Mouse (Mus musculus): Measurements from ENCODE around the gene Gm20403. TPM values are rescaled to one million over a fixed set of nuclear protein-coding genes. Genes with fewer than 3 reads are reported as not detected.

The Gm20403 gene
- polyA plus RNA-seq, 1 experiment from 2014 or later: not detected

DNA sequence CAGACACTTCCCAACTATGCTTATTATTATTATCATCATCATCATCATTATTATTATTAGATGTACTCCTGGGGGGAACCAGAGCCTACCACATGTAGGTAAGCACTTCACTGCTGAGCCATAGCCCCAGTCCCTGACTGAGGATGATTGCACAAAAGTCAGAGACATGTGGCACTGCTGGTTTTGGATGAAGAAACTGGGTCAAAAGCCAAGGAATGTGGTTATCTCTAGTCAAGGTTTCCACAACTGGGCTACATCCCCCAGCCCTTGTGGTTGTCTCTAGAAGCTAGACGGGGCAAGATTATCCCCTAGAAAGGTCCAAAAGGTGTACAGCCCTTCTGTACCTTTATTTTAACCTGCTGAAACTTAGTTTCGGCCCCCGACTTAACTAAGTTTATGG is 6.5 kb upstream of the Gm20403 start:
- DNase-seq: no peak

DNA sequence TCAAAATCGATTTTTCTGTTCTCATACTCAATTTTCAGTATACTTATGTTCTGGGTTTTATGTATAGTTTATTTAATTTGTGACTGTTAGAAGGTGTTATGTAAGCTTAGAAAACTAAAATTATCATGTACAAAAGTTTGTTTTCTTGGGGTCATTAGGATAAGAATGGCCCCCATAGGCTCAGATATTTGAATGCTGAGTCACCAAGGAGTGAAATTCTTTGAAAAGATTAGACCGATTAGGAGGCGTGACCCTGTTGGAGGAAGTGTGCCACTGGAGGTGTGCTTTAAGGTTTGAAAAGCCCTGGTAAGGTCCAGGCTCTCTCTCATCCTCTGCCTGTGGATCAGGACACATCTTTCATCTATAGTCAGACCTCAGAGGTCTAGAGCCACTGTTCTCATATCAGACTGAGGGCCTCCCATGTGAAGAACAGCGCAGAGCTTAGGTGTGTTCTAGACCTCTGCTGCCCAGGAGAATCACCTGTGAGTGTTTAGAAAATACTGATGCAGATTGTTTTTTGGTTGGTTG is 2.1 kb upstream of the Gm20403 start:
- Histone ChIP-seq H3K9me3 (replicated peaks) (no peaks in the 10 kb centered on the region), H3K27me3 (no peaks in the 10 kb centered on the region), H3K27ac (no peak overlapping the region), H3K36me3 (peaks cover 1% of the 10 kb centered on the region; the same call in 1 of the 2 replicates), H3K4me2 (no peak overlapping the region), H3K4me1 (replicated peaks) (peaks cover 21% of the 10 kb centered on the region), H3K9ac (no peak overlapping the region), H3K4me3 (replicated peaks) (no peak overlapping the region)
- ATAC-seq (ENCODE audit: low read depth) (no peak), DNase-seq (no peak)
- WGBS (ENCODE audit: insufficient replicate concordance): 73% methylated on average over 4 of the region's 4 CpGs

More for the DNA sequence above, 6.5 kb upstream of the Gm20403 start:
- WGBS (ENCODE audit: insufficient replicate concordance): 63% methylated on average over 3 of the region's 3 CpGs
- no peak overlapping the region for H3K4me3 ChIP-seq (replicated peaks)
- no peaks in the 10 kb centered on the region for H3K9me3 ChIP-seq (replicated peaks)
- no peak for ATAC-seq (ENCODE audit: low read depth)
- H3K9ac ChIP-seq: no peak overlapping the region
- no peak overlapping the region for H3K4me2 ChIP-seq
- H3K4me1 ChIP-seq (replicated peaks): peaks cover 16% of the 10 kb centered on the region
- H3K27ac ChIP-seq: no peak overlapping the region
- no peaks in the 10 kb centered on the region for H3K27me3 ChIP-seq
- no peaks in the 10 kb centered on the region for H3K36me3 ChIP-seq

DNA sequence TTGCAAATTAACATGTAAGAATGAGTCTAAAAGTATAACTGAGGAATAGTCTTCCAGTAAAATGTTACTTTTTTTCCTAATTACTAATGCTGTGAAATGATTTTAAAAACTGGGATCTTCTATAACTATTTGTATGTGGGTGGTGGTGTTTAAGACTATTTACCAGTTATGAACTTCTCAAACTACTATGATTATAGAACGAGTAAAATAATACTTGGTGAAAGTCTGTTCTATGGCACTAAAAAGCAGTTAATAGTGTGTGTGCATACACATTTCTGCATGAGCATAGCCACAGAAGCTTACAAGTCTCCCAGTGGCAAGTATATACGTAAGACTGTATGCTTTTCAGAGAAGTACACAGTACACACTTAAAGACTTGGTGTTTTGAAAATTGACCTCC is 827 bp upstream of the Gm20403 start:
- ATAC-seq (ENCODE audit: low read depth): no peak
- peak overlapping the region; percentile 37 for H3K4me2 ChIP-seq
- WGBS (ENCODE audit: insufficient replicate concordance): 75% methylated on average over 2 of the region's 2 CpGs

DNA sequence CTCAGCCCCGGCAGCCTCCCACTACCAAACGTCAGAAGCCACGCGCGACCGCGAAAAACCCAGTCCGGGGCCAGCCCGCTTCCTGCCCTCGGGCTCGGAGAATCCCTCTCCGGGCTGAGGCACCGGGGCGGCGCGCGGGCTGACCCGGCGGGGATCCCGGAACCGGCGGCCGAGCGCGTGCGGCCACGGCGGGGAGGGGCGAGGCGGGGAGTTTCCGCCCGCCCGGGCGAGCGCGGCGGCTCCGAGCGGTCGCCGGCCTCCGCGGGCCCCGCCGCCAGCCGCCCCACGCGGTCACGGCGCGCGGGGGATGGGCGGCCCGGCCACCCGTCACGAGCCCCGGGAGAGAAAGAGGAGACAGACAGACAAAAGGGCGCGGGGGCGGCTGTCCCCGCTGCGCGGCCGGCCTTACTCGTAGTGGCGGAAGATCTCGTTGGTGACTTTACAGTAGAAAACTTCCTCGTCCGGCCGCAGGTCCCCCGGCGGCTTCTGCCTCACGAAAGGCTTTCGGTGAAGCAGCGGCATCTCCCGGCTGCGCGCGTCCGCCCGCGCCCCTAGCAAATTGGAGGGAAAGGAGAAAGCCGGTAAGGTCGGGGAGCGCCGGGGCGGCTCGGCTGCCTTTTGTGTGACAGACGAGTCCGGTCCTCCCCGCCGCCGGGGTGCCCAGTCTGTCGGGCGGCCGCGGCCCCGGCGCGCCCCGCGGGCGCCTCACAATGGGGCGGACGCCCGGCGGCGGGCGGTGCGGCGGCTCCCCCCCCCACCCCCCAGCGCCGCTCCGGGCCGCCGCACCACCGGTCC is 875 bp downstream of the Gm20403 start:
- Histone ChIP-seq H3K9me3 (replicated peaks) (no peaks in the 10 kb centered on the region), H3K4me2 (peak overlapping the region; percentile 96), H3K4me1 (replicated peaks) (peaks cover 43% of the 10 kb centered on the region), H3K27me3 (no peaks in the 10 kb centered on the region), H3K4me3 (replicated peaks) (peak overlapping the region; percentile 93), H3K36me3 (peaks cover 19% of the 10 kb centered on the region), H3K9ac (peak overlapping the region; percentile 96), H3K27ac (peak overlapping the region; percentile 97)
- peak; percentile 44 for DNase-seq
- WGBS (ENCODE audit: insufficient replicate concordance): 1% methylated on average over 74 of the region's 117 CpGs
- peak; percentile 64 for ATAC-seq (ENCODE audit: low read depth)

More for the DNA sequence above, 827 bp upstream of the Gm20403 start:
- Histone ChIP-seq H3K27me3 (no peaks in the 10 kb centered on the region), H3K27ac (no peak overlapping the region), H3K9ac (no peak overlapping the region; the same call in 1 of the 2 replicates), H3K4me3 (replicated peaks) (peak overlapping the region; percentile 21; the same call in 1 of the 2 replicates), H3K36me3 (peaks cover 14% of the 10 kb centered on the region), H3K9me3 (replicated peaks) (no peaks in the 10 kb centered on the region), H3K4me1 (replicated peaks) (peaks cover 26% of the 10 kb centered on the region)
- no peak for DNase-seq

DNA sequence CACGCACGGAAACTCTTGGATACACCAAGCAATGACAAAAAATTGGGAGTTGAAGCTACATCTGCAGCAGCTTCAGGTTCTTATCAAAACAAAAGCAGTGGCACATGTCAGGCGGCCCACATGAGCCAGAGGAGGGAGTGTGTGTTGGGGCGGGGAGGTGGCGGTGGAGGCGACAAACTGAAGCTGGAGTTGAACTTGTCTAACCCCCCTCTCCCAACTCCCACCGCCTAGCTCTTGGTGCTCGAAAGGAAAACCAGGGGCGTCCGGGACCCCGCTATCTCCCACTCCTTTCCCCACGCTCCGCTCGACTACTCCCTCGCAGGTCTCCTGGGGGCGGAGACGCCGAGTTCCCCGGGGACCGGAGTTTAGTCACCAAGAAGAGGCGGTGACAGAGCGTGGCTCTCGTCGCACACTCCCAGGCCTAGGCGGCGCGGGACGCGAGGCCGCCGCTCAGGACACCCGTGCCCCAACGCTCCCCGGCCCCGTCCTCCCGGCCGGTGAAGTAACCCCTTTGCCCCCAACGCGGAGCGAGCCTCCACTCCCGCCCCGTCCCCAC is 1.6 kb downstream of the Gm20403 start:
- WGBS (ENCODE audit: insufficient replicate concordance): 1% methylated on average over 42 of the region's 42 CpGs
- ATAC-seq (ENCODE audit: low read depth): peak; percentile 81

DNA sequence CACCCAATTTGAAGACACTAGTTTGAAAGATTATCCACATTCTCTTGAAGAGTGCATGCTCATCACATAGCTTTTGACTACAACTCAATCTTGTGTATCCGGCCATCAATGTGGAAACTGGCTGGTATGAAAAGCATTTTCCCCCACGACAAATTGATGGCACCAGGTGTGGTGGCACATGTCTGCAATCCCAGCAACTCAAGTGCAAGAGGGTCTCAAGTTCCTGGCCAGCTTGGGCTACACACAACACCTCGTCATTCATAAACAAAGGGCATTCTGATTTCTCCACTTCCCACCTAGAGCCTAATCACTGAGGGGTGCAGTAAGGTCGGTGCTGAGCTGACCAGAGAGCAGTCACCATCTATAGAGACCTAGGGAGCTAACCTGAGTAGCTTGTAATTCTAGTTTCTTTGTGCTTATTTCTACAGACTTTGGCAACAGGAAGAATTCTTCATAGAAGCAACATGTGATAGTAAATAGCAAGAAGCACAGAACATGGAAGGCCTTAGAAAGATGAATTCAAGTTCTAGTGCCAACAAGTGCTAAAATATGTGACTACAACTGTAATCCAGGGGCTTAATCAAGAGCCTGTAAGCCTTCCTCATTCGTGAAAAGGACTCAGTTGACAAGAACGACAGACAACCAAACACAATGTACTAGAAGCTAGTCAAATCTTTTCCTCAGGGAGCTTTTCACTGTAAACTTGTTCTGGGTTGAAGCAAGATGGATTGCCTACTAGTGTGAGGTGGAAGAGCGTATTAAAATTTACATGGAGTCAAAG is 3.2 kb downstream of the Gm20403 start:
- 0 out of 2 replicates have a peak overlapping the region, but pooled peaks have one; percentile 8 for H3K9ac ChIP-seq
- no peaks in the 10 kb centered on the region for H3K9me3 ChIP-seq (replicated peaks)
- peaks cover 34% of the 10 kb centered on the region for H3K36me3 ChIP-seq
- H3K27me3 ChIP-seq: no peaks in the 10 kb centered on the region
- H3K27ac ChIP-seq: peak overlapping the region; percentile 51
- H3K4me3 ChIP-seq (replicated peaks): no peak overlapping the region
- 0 out of 2 replicates have a peak overlapping the region, but pooled peaks have one; percentile 20 for H3K4me2 ChIP-seq
- ATAC-seq (ENCODE audit: low read depth) (no peak), DNase-seq (no peak)
- 80% methylated on average over 7 of the region's 7 CpGs for WGBS (ENCODE audit: insufficient replicate concordance)
- H3K4me1 ChIP-seq (replicated peaks): peaks cover 56% of the 10 kb centered on the region

More for the DNA sequence above, 1.6 kb downstream of the Gm20403 start:
- Histone ChIP-seq H3K4me1 (replicated peaks) (peaks cover 50% of the 10 kb centered on the region), H3K9me3 (replicated peaks) (no peaks in the 10 kb centered on the region), H3K4me3 (replicated peaks) (peak overlapping the region; percentile 93), H3K36me3 (peaks cover 25% of the 10 kb centered on the region), H3K27ac (peak overlapping the region; percentile 97), H3K27me3 (no peaks in the 10 kb centered on the region), H3K4me2 (peak overlapping the region; percentile 96), H3K9ac (peak overlapping the region; percentile 96)
- DNase-seq: peak; percentile 77

DNA sequence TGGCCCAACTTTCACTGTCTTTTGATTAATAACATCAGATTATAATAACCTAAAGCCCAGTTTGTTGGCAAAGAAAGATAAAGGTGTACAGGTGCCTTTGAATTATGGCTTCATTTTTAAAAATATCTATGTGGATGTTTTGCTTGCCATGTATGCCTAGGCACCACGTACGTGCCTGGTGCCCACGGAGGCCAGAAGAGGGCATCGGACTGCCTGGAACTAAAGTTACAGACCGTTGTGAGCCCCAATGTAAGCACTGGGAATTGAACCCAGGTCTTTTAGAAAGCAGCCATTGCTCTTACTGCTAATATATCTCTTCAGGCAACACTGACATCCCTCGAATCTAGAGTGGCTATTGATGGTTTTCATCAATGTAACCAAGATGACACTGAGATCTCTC is 4.4 kb downstream of the Gm20403 start:
- DNase-seq (no peak), ATAC-seq (ENCODE audit: low read depth) (no peak)
- Histone ChIP-seq H3K36me3 (peaks cover 36% of the 10 kb centered on the region), H3K27ac (peak overlapping the region; percentile 37), H3K9me3 (replicated peaks) (no peaks in the 10 kb centered on the region), H3K4me2 (no peak overlapping the region), H3K27me3 (no peaks in the 10 kb centered on the region), H3K9ac (0 out of 2 replicates have a peak overlapping the region, but pooled peaks have one; percentile 1), H3K4me1 (replicated peaks) (peaks cover 53% of the 10 kb centered on the region), H3K4me3 (replicated peaks) (no peak overlapping the region)
- 82% methylated on average over 6 of the region's 6 CpGs for WGBS (ENCODE audit: insufficient replicate concordance)

DNA sequence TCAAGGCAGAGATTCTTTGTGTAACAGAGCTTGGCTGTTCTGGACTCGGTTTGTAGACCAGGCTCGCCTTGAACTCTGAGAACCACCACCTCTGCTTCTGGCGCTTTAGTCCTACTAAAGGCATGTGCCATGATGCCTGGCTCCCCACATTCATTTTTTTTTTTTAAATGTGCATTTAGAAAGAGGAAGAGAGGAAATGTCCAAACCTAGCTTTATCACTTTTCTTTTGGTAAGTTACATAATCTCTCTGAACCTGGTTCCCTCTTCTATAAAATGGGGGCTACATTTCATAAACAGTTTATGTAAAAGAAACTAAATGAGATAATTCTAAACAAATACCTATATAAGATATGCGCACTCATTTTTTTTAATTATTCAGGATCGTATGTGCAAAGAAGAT is 5.4 kb downstream of the Gm20403 start:
- Histone ChIP-seq H3K27me3 (no peaks in the 10 kb centered on the region), H3K9ac (peak overlapping the region; percentile 41; the same call in 1 of the 2 replicates)
- no peak for ATAC-seq (ENCODE audit: low read depth)

DNA sequence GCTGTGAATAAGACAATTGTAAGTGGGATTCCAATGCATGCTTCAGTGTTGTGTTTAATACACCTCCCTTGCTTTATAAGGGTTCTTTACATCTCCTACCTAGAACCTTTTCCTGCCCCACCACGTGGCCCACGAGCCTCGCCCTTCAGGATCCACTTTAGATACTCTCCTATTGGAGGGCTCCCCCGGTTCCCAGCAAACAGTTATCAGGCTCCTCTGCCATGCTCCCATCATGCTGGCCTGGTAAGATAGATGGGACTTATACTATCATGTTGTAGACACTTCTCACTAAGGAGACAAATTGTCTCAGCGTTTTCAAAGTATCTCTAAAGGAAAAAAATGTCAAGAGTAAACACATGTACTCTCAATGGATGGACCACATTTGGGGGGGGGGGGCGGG is 5.8 kb downstream of the Gm20403 start:
- H3K36me3 ChIP-seq: peaks cover 45% of the 10 kb centered on the region
- no peak overlapping the region for H3K4me3 ChIP-seq (replicated peaks)
- no peaks in the 10 kb centered on the region for H3K27me3 ChIP-seq
- ATAC-seq (ENCODE audit: low read depth) (peak; percentile 77), DNase-seq (peak; percentile 61)
- H3K9me3 ChIP-seq (replicated peaks): no peaks in the 10 kb centered on the region
- peaks cover 53% of the 10 kb centered on the region for H3K4me1 ChIP-seq (replicated peaks)
- H3K4me2 ChIP-seq: peak overlapping the region; percentile 21
- WGBS (ENCODE audit: insufficient replicate concordance): 25% methylated on average over 6 of the region's 6 CpGs
- H3K27ac ChIP-seq: peak overlapping the region; percentile 73
- peak overlapping the region; percentile 41; the same call in 1 of the 2 replicates for H3K9ac ChIP-seq

More for the DNA sequence above, 5.4 kb downstream of the Gm20403 start:
- Histone ChIP-seq H3K4me1 (replicated peaks) (peaks cover 53% of the 10 kb centered on the region), H3K4me2 (peak overlapping the region; percentile 21), H3K36me3 (peaks cover 43% of the 10 kb centered on the region), H3K27ac (peak overlapping the region; percentile 73), H3K9me3 (replicated peaks) (no peaks in the 10 kb centered on the region), H3K4me3 (replicated peaks) (no peak overlapping the region)
- WGBS (ENCODE audit: insufficient replicate concordance): 81% methylated on average over 5 of the region's 5 CpGs
- no peak for DNase-seq

DNA sequence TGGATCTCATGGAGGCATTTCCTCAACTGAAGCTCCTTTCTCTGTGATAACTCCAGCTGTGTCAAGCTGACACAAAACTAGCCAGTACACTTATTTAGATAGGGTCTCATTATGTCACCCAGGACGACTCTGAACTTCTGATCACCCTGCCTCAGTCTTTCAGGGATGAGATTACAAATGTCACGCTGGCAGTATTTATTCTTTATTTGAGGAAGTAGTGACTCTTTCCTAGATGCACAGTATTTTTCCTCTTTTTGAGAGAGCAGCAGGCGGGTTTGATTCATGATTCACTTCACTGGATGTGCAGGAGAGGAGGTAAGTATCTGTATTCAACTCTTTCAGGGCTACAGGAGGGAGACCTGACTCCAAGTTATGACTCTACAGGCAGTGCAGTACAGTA is 17.3 kb downstream of the Gm20403 start:
- Histone ChIP-seq H3K4me1 (replicated peaks) (peaks cover 14% of the 10 kb centered on the region; the same call in 1 of the 2 replicates), H3K27ac (no peak overlapping the region), H3K4me3 (replicated peaks) (no peak overlapping the region), H3K4me2 (no peak overlapping the region), H3K9me3 (replicated peaks) (no peaks in the 10 kb centered on the region), H3K27me3 (no peaks in the 10 kb centered on the region), H3K9ac (no peak overlapping the region), H3K36me3 (peaks cover 80% of the 10 kb centered on the region)
- ATAC-seq (ENCODE audit: low read depth) (no peak), DNase-seq (no peak)
- 48% methylated on average over 3 of the region's 3 CpGs for WGBS (ENCODE audit: insufficient replicate concordance)

Data from liver, embryonic 13.5 days (tissue).